Mouse (Mus musculus) layer of hippocampus, postnatal 36 days (tissue): ENCODE measurements at regions not wholly inside any gene's neighbourhood (a gene's known extent, or its start where the extent isn't known, plus 50 kb on each side); places are given as distances from the start of the nearest gene placed in this dataset.
"Not testable (repeated sequence)": the region's sequence is repeated elsewhere in the genome, so short reads cannot be mapped to it uniquely, and the experiment has no call there.

ENCODE experiments used
- DNase-seq, 2 experiments: peaks; one replicate each; pipeline ENCODE4 v3.0.0; 2022
- microRNA-seq, 2 experiments: library from miRNA; unstranded; fragments of <30 nt; microRNA quantifications; one replicate each; pipeline ENCODE4 v1.2.0; 2021

- no peak for DNase-seq
Measured at GRCm38 (mm10) chr10:126337426-126337825, 371.5 kb downstream of the Lrig3 start.

- no peak for DNase-seq
Measured at GRCm38 (mm10) chr10:126333786-126334185, 367.8 kb downstream of the Lrig3 start.

GRCm38 (mm10) chr10:126330305-126330969 is 364.5 kb downstream of the Lrig3 start:
- DNase-seq, result peak; percentile 87 to 89

- no peak for DNase-seq
Measured at GRCm38 (mm10) chr10:126320831-126321230, 354.9 kb downstream of the Lrig3 start.

GRCm38 (mm10) chr10:126319795-126320194 is 353.8 kb downstream of the Lrig3 start:
- no peak for DNase-seq

GRCm38 (mm10) chr10:126299962-126300361 is 334.0 kb downstream of the Lrig3 start:
- DNase-seq, result no peak

- DNase-seq, result no peak
Measured at GRCm38 (mm10) chr10:126298211-126298610, 332.2 kb downstream of the Lrig3 start.

GRCm38 (mm10) chr10:126295853-126296252 is 329.9 kb downstream of the Lrig3 start:
- no peak for DNase-seq

- no peak for DNase-seq
Measured at GRCm38 (mm10) chr10:126291765-126292164, 325.8 kb downstream of the Lrig3 start.

GRCm38 (mm10) chr10:126285096-126285495 is 319.1 kb downstream of the Lrig3 start:
- DNase-seq, result not testable (repeated sequence)

GRCm38 (mm10) chr10:126270376-126270775 is 304.4 kb downstream of the Lrig3 start:
- no peak for DNase-seq

GRCm38 (mm10) chr10:126267321-126267998 is 301.5 kb downstream of the Lrig3 start:
- DNase-seq, result peak in 1 of 2 experiments; percentile 11

GRCm38 (mm10) chr10:126257171-126257570 is 291.2 kb downstream of the Lrig3 start:
- no peak for DNase-seq

- no peak for DNase-seq
Measured at GRCm38 (mm10) chr10:126254198-126254597, 288.2 kb downstream of the Lrig3 start.

GRCm38 (mm10) chr10:126249176-126249575 is 283.2 kb downstream of the Lrig3 start:
- no peak for DNase-seq

- no peak for DNase-seq
Measured at GRCm38 (mm10) chr10:126243051-126243450, 277.1 kb downstream of the Lrig3 start.

- no peak for DNase-seq
Measured at GRCm38 (mm10) chr10:126239536-126239935, 273.6 kb downstream of the Lrig3 start.

Small RNA genes lying in the stretch of these regions (microRNA-seq; reads per million reads assigned to microRNA genes)
- gene Mir378d, result 3.4 to 6.3 reads per million in 2 experiments
